Mouse (Mus musculus): ENCODE data around the gene Vmn1r23.
"Not testable (repeated sequence)": the region's sequence is repeated elsewhere in the genome, so short reads cannot be mapped to it uniquely, and the experiment has no call there.

The Vmn1r23 gene

GRCm38 (mm10) chr6:57926738-57927137 is at the start of gene Vmn1r23:
Vmn1r23 (minus strand) TSS chr6:57926838.
- DNase-seq (ENCODE audit: low spot score), result no peak

- DNase-seq (ENCODE audit: low spot score), result not testable (repeated sequence)
These were observed 34.8 kb upstream of the Vmn1r23 start, which contains the start of gene Vmn1r24 for GRCm38 (mm10) chr6:57961403-57961802. Vmn1r24 (minus strand) TSS chr6:57961503.

GRCm38 (mm10) chr6:57907928-57908327 is 18.7 kb downstream of the Vmn1r23 start, which contains the start of gene Vmn1r22:
Vmn1r22 (minus strand) TSS chr6:57908028.
- no peak for DNase-seq (ENCODE audit: low spot score)

Data from layer of hippocampus, adult 9-10 months (tissue).